Mouse (Mus musculus) thymus, postnatal 25 days (tissue): ENCODE results near the gene Otulin.

Experiments used
- DNase-seq: peaks from one replicate; pipeline ENCODE4 v3.0.0; 2022

Otulin gene

DNA sequence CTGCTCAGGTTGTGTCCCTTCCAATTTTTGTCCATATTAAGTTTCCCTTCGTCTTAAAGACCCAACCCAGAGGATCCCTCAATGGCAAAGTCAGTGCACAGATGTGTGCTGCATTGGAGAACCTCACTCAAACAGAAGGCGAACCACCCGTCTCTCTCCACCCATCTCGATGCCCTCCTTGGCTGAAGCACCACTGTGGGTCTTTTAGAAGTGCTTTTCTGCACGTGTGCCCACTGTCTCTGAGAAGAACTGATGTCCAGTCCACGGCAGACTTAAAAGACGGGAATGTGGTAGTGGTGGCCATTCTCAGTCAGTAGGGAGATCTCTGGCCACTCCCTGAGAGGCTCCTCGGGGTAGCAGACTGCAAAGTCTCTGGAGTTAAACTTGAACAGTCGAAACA, 26.1 kb upstream of the Otulin start:
- DNase-seq, result no peak

DNA sequence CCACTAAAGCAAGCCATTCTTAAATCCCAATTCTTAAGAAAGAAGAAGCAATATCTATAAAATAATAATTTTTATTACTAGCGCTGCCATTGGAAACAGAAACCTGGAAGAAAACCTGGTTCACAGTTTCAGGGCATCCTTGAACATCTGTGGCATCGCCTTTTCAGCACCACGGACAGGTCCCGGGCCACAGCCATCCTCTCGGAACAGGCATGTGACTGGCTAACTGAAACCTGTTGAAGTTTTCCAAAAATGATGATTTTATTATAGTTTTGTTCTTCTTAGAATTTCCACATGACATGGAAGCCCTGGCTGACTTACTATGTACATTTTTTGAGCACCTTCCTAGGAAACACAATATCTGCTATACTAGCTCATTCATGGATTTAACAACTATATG, 24.5 kb upstream of the Otulin start:
- no peak for DNase-seq

DNA sequence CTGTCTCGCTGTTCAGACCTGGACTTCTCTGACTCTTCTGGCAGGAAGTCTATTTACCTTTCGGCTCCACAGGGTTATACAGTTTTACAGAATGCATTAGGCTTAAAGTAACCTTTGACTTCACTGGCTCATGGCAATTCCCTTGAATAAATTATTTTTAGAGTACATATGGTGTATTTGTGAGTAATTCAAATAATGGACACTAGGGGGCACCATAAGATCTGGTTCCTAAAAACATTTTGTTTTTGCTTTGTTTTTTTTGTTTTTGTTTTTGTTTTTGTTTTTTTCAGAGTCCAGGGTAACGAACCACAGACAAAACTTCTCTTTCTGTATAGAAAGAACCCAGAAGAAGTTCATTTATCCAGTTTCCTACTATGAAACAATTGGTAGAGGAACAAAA, 17.2 kb upstream of the Otulin start:
- DNase-seq, result no peak

DNA sequence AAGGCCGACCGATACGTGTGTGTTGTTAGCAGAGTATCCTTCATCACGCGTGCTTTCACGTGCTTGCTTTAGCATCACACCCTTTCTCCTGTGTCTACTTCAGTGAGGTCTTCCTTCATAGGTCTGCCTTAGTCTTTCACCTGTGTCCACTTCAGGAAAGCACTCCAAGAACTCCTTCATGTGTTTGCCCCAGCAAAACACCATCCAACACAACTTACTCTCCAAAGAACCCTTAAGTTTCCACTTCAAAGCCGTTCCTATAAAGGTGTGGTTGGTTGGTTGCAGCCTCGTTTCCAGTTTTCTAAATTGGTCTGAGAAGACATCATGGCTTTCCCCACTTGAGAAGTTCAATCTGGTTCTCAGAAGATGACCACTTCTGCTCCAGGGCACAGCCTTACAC, 16.2 kb upstream of the Otulin start:
- no peak for DNase-seq

DNA sequence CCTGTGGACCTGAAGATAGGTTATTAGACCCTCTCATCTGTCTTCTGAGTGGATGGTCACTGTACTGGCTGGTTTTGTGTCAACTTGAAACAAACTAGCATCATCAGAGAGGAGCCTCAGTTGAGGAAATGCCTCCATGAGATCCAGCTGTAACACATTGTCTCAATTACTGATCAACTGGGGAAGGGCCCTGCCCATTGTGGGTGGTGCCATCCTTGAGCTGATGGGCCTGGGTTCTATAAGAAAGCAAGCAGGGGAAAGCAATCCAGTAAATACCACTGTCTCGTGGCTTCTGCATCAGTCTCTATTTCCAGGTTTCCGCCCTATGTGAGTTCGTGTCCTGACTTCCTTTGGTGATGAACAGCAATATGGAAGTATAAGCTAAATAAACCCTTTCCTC, 14.8 kb upstream of the Otulin start:
- no peak for DNase-seq

DNA sequence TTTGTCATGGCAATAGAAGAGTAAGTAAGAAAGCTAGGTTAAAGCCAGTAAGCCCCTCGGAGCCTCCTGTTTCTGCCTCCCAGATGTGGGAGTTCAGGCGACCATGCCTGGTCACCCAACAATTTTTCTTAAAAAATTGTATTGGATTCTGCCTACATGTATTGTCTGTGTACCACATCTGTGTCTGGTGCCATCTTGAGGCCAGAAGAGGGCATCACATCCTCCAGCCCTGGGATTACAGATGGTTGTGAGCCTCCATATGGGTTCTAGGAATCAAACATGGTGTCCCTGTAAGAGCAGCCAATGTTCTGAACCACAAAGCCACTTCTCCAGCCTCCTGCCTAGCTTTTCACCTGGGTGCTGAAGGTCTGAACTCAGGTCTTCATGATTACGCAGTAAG, 12.4 kb upstream of the Otulin start:
- DNase-seq, result peak; percentile 57

DNA sequence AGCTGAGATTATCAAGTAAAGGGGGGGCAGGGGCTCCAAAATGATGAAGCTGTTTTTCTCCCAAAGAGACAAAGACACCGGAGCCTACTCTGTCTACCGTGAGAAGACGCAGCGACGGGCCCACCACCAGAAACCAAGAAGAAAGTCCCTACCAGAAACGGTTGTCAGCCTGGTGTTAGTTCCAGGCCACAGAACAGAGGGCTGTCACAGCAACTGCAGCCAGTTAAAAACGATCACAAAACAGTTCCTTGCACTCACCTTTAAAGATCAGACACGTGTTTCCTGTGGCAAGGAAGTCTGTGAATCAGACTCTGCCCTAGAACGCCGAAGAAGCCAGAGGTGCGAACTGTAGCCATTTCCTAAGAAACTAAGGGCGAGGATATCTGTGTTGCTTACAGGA, 10.7 kb upstream of the Otulin start:
- DNase-seq, result no peak

DNA sequence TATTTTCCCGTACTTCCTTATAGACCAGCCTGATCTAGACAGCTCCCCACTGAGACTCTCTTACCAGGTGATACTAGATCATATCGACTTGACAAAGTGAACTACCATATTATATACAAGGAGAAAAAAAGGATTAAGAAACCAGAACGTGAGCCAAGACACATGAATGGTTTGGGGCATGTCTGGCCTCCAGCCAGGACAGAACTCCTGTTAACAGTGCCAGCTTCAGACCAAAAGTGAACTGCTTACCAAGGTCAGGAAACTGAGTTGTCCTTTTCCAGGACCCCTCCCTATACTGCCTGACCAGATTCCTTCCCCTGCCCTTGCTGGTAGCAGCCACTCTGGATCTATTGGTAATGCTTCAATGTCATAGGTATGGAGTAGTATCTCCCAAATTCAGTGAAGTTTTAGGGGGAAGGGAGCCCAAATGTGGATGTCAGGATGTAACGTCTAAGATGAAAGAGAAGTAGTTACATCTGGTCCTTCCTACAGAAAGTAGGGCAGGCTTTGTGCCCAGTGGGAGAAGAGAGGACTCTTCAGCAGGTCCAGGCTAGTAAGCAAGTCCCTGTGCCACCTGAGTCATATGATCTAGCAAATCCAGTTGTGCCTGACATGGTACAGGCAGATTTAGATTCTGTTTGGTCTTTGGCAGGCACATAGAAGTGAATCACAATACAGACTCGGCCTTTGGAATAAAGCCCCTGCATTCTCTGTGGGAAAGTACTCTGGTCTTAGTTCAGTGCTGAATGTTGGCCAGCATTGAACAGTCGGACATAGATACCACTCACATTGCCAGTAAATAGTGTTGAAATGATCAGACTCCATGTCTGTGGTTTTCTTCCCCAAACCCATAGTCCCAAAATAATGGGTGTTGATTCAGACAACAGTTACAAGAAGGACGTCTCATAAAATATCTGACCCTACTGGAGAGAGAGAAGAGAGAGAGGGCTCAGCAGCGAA, 3.7 kb upstream of the Otulin start:
- DNase-seq, result no peak

DNA sequence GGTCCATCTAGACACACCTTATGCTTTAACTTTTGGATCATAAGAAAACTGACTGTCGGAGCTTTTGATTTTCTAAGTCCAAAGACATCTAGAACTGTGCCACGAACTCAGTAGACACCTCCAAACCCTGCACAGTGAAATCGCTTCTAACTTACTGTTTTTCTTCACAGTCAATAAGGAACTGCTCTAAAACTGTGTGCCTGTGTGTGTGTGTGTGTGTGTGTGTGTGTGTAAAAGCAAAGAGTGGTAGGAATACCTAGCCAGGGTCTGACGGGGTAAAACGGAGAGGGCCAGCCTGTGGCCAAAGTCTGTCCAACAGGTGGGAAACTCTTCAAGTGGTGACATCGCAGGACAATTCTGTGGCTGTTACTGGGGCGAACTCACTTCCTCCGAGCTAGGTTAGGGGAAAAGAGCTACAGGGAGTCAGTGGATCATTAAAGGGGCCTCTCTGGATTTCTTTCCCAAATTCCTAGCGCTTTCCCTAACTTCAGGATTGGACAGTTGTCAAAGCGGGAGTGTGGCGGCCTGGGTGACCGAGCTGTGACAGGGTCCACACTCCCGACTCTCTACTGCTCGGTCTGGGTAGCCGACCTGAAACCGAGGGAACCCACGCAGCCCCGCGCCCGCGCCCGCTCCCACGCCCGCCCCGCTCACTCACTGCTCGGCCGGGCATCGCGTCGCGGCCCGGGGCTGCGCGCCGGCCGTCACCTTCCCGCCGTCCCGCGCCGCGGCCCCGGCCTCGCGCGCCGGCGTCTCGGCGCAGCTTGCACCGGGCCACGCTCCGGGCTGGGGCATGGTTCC, 493 bp downstream of the Otulin start:
- DNase-seq, result peak; percentile 10

DNA sequence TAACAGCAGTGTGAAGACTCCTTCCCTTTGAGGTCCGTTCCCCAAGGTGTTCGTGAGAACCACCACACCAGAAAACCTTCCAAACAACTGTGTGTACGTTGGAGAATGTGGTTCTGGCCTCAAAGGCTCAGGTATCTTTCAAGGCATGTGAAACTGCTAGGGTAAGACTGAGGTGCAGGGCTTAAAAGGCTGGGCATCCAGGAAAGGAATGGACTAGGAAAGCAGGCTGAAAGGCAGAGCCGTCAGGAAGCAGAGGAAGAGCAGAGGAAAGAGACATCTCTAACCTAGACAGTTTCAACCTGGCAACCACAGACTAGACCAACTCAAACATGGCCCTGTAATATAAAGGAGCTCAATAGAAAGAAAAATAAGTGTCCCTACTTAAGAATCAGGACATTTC, 1.4 kb downstream of the Otulin start:
- no peak for DNase-seq

DNA sequence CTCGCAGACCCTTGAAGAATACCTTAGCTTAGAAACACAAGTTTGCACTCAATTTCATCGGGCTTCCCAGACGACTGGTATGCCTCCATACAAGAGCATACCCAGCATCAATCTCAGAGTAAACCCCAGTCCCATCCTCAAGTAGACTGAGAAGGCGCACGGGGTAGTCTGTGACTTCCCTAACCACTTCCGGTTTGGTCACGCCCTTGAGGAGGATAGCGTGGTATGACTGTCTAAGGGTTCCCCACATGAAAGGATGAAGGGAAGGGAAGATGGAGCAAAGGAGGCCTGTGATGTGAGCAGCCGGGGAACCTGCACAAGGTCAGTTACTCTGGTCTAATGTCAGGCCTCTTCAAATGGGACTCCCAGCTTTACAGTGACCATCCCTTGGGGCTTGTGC, 2.7 kb downstream of the Otulin start:
- DNase-seq, result peak; percentile 47

DNA sequence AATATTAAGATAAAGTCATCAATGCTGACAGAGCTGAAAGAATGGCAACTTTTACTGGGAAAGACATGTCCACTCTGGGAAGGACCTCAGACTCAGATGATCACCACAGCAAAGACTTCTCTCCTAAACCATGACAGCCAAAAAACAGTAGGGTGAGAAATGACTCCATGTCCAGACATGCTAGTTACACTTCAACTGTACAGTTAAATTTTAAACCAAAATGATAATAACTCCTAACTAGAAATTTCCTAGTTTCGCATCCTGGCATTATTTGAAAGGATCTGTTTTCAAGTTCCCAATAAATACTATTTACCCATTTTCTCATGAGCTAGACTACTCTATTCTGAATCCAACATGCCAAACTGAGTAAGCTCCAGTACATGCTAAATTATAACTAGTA, 4.2 kb downstream of the Otulin start:
- DNase-seq, result no peak

DNA sequence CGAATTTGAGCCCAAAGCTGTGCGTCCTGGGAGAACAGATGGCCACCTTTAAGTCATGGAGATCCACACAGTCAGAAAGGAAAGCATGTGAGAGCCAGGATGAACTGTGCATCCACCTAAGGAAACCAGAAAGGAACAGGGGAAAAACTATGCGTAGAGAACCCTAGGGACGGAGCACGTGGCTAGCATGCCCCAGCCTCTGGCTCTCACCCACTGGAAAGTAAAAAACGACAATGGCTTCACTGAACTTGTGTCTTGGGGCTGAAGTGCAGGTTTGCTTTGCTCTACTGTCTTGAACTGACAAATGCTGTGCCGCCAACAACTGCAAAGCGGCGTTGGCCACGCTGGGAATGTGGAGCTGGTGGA, 4.6 kb downstream of the Otulin start:
- no peak for DNase-seq

DNA sequence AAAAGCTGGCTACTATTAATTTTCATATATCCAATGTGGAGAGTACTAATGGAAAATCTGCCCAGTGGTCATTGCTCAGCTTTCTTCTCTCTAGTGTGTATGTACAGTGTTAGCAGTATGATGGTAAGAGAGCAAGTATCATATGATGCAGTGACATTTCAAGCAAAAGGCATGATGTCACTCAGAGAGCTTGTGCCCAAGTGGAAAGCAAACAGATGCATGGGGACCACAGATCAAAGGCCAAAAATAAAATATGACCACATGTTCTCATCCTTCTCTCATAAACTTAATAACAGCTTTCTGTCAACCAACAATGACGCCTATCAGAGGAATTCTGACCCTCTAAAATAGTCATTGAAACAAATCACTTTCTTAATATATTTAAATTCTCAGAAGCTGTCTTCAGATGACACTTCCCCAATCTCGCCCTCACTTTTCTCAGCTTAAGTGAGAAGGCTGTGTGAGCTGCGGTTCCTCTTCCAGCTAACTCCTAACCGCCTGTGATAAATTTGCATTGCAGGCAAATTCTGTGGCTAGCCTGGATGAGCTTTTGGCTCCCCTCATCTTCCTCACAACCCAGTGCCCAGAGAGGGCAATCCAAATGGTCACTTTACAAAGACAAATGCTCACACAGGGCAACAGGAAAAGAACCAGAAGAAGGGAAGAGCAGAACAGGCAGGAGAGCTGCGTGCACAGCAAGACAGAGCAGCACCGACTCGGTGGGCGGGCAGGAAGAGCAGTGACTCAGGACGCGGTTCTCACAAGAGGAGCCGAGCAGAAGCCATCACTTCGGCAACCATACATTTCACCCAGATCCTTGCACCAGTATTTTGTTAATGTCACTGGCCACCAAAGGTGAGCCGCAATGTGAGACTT, 5.2 kb downstream of the Otulin start:
- DNase-seq, result peak; percentile 17

DNA sequence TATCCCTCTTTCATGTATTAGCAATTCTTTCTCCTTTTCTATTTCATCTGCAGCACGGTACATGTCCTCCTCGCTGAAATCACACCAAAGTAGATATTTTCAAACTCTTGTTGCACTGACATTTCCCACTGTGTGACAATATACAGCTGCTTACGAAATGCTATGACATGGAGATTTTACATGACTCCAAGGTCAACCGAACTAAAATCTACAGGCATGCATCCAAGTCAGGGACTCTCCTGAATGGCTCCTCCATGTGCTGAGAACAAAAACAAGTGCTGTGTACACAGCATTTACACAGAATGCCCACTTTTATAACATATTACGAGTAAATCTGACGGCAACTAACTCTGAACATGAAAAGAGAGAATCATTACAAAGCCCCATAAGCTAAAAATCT, 7.2 kb downstream of the Otulin start:
- DNase-seq, result no peak

DNA sequence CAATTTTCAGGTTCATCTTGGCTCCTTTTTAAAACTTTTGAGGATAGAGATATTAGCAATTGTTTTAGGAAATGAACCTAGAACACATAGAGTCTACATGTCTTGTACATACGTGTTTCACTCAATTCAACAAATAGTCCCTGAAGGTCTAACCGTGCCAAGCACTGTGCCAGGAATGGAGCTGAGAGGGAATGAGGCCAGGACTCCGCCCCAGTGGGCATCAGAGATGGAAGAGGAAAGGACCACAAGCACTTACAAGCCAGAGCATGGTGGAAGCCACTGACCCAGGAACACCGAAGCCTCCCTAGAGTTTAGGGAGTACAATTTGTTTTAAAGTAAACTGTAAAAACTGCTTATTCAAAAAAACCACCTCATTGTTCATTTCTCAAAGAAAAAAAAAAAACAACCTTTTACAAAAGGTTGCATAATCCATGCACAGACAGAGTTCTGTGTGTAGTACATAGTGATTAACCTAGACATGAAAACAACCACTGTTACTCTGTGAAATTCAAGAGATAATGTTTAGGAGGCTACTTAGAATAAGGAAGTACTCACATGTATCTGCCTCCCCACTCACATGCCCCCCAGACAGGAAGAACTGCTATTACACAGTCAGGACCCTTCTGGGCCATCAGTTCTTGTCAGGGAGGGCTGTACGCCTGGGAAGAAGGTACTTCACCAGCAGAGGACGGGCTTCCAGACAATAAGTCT, 9.9 kb downstream of the Otulin start:
- no peak for DNase-seq

DNA sequence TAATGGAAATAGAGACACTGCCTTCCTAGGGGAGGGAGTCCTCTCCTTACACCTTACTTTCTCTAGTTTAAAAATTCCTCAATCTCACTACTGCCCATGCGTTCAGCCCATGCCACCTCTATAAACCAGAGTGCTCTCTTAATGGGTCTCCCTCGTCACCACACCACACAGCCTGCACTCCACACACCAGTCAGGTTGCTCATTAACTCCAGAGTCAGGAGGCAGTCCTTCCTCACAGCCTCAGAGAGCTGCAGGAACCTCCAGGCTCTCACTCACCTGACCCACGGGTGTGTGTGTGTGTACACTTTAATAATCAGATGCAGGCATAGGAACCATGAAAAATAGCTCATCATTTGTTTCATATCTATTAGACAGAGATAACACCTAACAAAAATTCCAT, 10.8 kb downstream of the Otulin start:
- no peak for DNase-seq

DNA sequence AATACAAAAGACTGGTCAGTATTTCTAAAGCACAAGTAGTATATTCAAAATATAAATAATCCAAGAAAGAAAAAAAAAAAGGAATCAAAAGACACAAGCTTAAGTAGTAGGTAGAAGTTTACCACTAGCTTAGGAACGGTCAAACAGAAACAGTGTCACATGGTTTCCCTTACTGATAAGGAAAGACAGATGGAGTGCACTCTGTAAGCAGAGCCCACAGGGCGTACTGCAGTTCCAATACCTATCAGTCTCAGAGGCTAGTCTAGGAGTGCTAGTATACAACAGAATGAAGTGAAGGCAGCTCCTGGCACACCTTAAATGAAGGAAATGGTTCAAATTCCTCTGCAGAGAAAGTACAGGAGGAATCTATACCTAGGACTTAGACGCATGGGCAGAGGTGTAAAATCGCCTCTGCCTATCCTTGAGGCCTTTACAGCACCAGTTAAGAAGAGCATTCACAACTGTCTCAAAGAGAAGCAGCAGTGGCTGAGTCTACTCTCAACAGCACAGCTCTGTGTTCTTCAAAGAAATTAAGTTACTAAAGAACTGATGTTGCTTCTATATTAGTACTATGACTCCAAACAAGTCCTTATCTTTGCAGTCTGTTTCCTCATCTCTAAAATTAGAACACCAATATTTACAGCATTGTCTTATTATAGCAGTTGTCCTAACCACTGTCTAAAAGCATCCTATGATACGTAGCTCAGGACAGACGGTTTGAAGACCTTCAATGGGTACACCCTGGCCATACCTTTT, 11.5 kb downstream of the Otulin start:
- no peak for DNase-seq

DNA sequence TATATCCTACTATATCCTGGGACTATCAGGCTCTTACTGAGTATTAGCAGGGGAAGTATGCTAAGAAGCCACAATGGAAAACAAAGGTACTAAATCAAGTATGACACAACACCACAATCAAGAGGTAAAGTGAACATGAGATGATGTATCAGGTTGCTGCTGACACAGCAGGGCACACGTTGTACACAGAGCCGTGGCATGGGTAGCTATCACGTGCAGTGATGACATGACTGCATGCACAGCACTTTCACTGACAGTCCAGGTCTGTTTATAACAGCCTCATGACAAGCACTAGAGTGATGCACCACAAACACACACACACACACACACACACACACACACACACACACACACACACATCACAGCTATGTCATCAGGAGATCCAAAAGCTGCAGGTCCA, 13.3 kb downstream of the Otulin start:
- DNase-seq, result no peak

DNA sequence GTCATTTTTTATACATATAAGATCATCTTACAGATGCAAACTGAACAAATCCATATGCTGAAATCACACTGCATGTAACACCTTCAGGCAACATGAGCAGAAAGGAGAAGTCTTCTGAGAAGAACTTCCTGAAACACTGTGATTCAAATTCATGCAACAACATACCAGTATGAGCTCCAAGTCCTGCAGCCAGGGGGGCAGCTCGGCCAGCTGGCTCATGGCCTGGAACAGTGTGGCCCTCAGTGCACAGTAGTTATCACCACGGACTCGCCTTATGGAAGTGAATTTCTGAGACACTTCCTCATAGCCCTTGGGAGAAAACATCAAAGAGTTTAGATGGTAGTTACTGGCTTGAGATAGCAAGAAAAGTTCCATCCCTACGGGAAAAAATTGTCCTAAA, 14.3 kb downstream of the Otulin start:
- DNase-seq, result no peak

DNA sequence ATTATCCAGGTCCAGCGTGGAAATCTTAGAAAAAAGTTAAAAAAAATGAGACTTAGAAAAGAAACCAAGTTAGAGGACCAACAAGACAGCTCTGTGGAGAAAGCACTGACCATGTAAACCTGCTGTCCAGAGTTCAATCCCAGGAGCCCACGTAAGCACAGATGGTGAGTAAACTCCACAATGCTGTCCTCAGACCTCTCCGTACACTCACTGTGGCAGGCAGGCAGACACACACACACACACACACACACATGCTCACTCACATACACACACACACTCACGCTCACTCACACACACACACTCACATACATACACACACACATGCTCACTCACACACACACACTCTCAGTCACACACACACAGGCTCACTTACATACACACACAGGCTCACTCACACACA, 17.2 kb downstream of the Otulin start:
- no peak for DNase-seq
